Mouse (Mus musculus): ENCODE data around the gene Fbxw27. TPM values are rescaled to one million over a fixed set of nuclear protein-coding genes. Genes with fewer than 3 reads are reported as not detected.
A peak's percentile ranks its signal among the peaks of the same experiment; 100 is the strongest.
"Not testable (repeated sequence)": the region's sequence is repeated elsewhere in the genome, so short reads cannot be mapped to it uniquely, and the experiment has no call there.

Fbxw27 gene
- not detected in 2 replicates for polyA plus RNA-seq (2016; fragmentation: Nextera tagmentation; extraction: Ambion mirVana)

GRCm38 (mm10) chr9:109790570-109790969 lies at the start of gene Fbxw27:
Gene Fbxw27, minus strand, starts transcription at chr9:109790670.
- not testable (repeated sequence) for H3K27ac ChIP-seq (replicated peaks); DNase-seq (ENCODE audit: low spot score); H3K4me3 ChIP-seq; H3K36me3 ChIP-seq (replicated peaks); H3K27me3 ChIP-seq (replicated peaks; ENCODE audit: low read depth, poor library complexity, severe bottlenecking); H3K9me3 ChIP-seq; H3K4me1 ChIP-seq
- 81% methylated on average over 4 of the region's 4 CpGs for WGBS

GRCm38 (mm10) chr9:109833088-109833412 lies 42.6 kb upstream of the Fbxw27 start:
- peaks cover 51% of the 10 kb centered on the region for H3K36me3 ChIP-seq (replicated peaks)

GRCm38 (mm10) chr9:109832391-109833087 lies 42.1 kb upstream of the Fbxw27 start, which contains the start of gene Nme6:
Gene Nme6, plus strand, starts transcription at chr9:109832749.
- under 1% methylated on average over 32 of the region's 32 CpGs for WGBS
- Histone ChIP-seq H3K4me1 (peaks cover 13% of the 10 kb centered on the region), H3K27me3 (replicated peaks; ENCODE audit: low read depth, poor library complexity, severe bottlenecking) (no peaks in the 10 kb centered on the region), H3K27ac (replicated peaks) (peak within 1 kb of the TSS; percentile 91), H3K36me3 (replicated peaks) (peaks cover 46% of the 10 kb centered on the region), H3K9me3 (no peaks in the 10 kb centered on the region), H3K4me3 (peak within 1 kb of the TSS; percentile 78)
- peak; percentile 93 for DNase-seq (ENCODE audit: low spot score)

More at GRCm38 (mm10) chr9:109833088-109833412, 42.6 kb upstream of the Fbxw27 start:
- no peak for DNase-seq (ENCODE audit: low spot score)
- Histone ChIP-seq H3K9me3 (no peaks in the 10 kb centered on the region), H3K4me1 (peaks cover 13% of the 10 kb centered on the region), H3K4me3 (peak overlapping the region; percentile 78), H3K27me3 (replicated peaks; ENCODE audit: low read depth, poor library complexity, severe bottlenecking) (no peaks in the 10 kb centered on the region), H3K27ac (replicated peaks) (peak overlapping the region; percentile 91)
- 14% methylated on average over 6 of the region's 6 CpGs for WGBS

GRCm38 (mm10) chr9:109826181-109826580 lies 35.7 kb upstream of the Fbxw27 start:
- Histone ChIP-seq H3K27me3 (replicated peaks; ENCODE audit: low read depth, poor library complexity, severe bottlenecking) (no peaks in the 10 kb centered on the region), H3K4me1 (no peaks in the 10 kb centered on the region), H3K27ac (replicated peaks) (no peak overlapping the region), H3K36me3 (replicated peaks) (peaks cover 22% of the 10 kb centered on the region), H3K4me3 (no peak overlapping the region), H3K9me3 (no peaks in the 10 kb centered on the region)
- DNase-seq (ENCODE audit: low spot score): no peak
- WGBS: 75% methylated on average over 5 of the region's 5 CpGs

- H3K9me3 ChIP-seq: no peaks in the 10 kb centered on the region
- no peak overlapping the region for H3K4me3 ChIP-seq
- no peak overlapping the region for H3K27ac ChIP-seq (replicated peaks)
- H3K36me3 ChIP-seq (replicated peaks): peaks cover 18% of the 10 kb centered on the region
- H3K27me3 ChIP-seq (replicated peaks; ENCODE audit: low read depth, poor library complexity, severe bottlenecking): no peaks in the 10 kb centered on the region
- WGBS: 71% methylated on average over 4 of the region's 4 CpGs
- no peak for DNase-seq (ENCODE audit: low spot score)
- H3K4me1 ChIP-seq: no peaks in the 10 kb centered on the region
Observed at GRCm38 (mm10) chr9:109825739-109826138, 35.3 kb upstream of the Fbxw27 start.

GRCm38 (mm10) chr9:109816341-109816740 lies 25.9 kb upstream of the Fbxw27 start:
- DNase-seq (ENCODE audit: low spot score): no peak
- H3K27me3 ChIP-seq (replicated peaks; ENCODE audit: low read depth, poor library complexity, severe bottlenecking): no peaks in the 10 kb centered on the region
- 0 out of 2 replicates have a peak, but pooled peaks cover 3% of the 10 kb centered on the region for H3K4me1 ChIP-seq
- H3K27ac ChIP-seq (replicated peaks): no peak overlapping the region
- WGBS: 61% methylated on average over 6 of the region's 6 CpGs
- no peak overlapping the region for H3K4me3 ChIP-seq
- no peaks in the 10 kb centered on the region for H3K9me3 ChIP-seq
- H3K36me3 ChIP-seq (replicated peaks): no peaks in the 10 kb centered on the region

GRCm38 (mm10) chr9:109813424-109813823 lies 23.0 kb upstream of the Fbxw27 start:
- Histone ChIP-seq H3K4me3 (no peak overlapping the region), H3K9me3 (no peaks in the 10 kb centered on the region), H3K27me3 (replicated peaks; ENCODE audit: low read depth, poor library complexity, severe bottlenecking) (no peaks in the 10 kb centered on the region), H3K27ac (replicated peaks) (no peak overlapping the region), H3K36me3 (replicated peaks) (no peaks in the 10 kb centered on the region), H3K4me1 (0 out of 2 replicates have a peak, but pooled peaks cover 3% of the 10 kb centered on the region)
- 61% methylated on average over 7 of the region's 7 CpGs for WGBS
- no peak for DNase-seq (ENCODE audit: low spot score)

- 70% methylated on average over 1 of the region's 1 CpGs for WGBS
- H3K9me3 ChIP-seq: no peaks in the 10 kb centered on the region
- H3K36me3 ChIP-seq (replicated peaks): no peaks in the 10 kb centered on the region
- H3K27me3 ChIP-seq (replicated peaks; ENCODE audit: low read depth, poor library complexity, severe bottlenecking): no peaks in the 10 kb centered on the region
- 0 out of 2 replicates have a peak, but pooled peaks cover 3% of the 10 kb centered on the region for H3K4me1 ChIP-seq
- no peak within 1 kb of the TSS for H3K4me3 ChIP-seq
- no peak for DNase-seq (ENCODE audit: low spot score)
- H3K27ac ChIP-seq (replicated peaks): no peak within 1 kb of the TSS
Observed at GRCm38 (mm10) chr9:109811980-109812379, 21.5 kb upstream of the Fbxw27 start, which contains the start of gene Spink8. Gene Spink8, plus strand, starts transcription at chr9:109812280.

GRCm38 (mm10) chr9:109807898-109808297 lies 17.4 kb upstream of the Fbxw27 start:
- Histone ChIP-seq H3K4me1 (no peaks in the 10 kb centered on the region), H3K36me3 (replicated peaks) (no peaks in the 10 kb centered on the region), H3K27ac (replicated peaks) (no peak overlapping the region), H3K27me3 (replicated peaks; ENCODE audit: low read depth, poor library complexity, severe bottlenecking) (no peaks in the 10 kb centered on the region), H3K9me3 (no peaks in the 10 kb centered on the region), H3K4me3 (no peak overlapping the region)
- no peak for DNase-seq (ENCODE audit: low spot score)
- 55% methylated on average over 3 of the region's 3 CpGs for WGBS

GRCm38 (mm10) chr9:109806695-109807293 lies 16.3 kb upstream of the Fbxw27 start:
- no peaks in the 10 kb centered on the region for H3K36me3 ChIP-seq (replicated peaks)
- H3K9me3 ChIP-seq: no peaks in the 10 kb centered on the region
- no peak overlapping the region for H3K4me3 ChIP-seq
- no peak for DNase-seq (ENCODE audit: low spot score)
- no peak overlapping the region for H3K27ac ChIP-seq (replicated peaks)
- no peaks in the 10 kb centered on the region for H3K4me1 ChIP-seq
- 89% methylated on average over 2 of the region's 2 CpGs for WGBS
- H3K27me3 ChIP-seq (replicated peaks; ENCODE audit: low read depth, poor library complexity, severe bottlenecking): no peaks in the 10 kb centered on the region

- DNase-seq (ENCODE audit: low spot score): no peak
- no peak overlapping the region for H3K4me3 ChIP-seq
- H3K4me1 ChIP-seq: no peaks in the 10 kb centered on the region
- H3K27me3 ChIP-seq (replicated peaks; ENCODE audit: low read depth, poor library complexity, severe bottlenecking): no peaks in the 10 kb centered on the region
- no peak overlapping the region for H3K27ac ChIP-seq (replicated peaks)
- no peaks in the 10 kb centered on the region for H3K36me3 ChIP-seq (replicated peaks)
- H3K9me3 ChIP-seq: no peaks in the 10 kb centered on the region
- 56% methylated on average over 1 of the region's 1 CpGs for WGBS
Observed at GRCm38 (mm10) chr9:109806260-109806659, 15.8 kb upstream of the Fbxw27 start.

- H3K4me1 ChIP-seq; DNase-seq (ENCODE audit: low spot score); H3K4me3 ChIP-seq; H3K27ac ChIP-seq (replicated peaks); H3K27me3 ChIP-seq (replicated peaks; ENCODE audit: low read depth, poor library complexity, severe bottlenecking); H3K36me3 ChIP-seq (replicated peaks); H3K9me3 ChIP-seq: not testable (repeated sequence)
- WGBS: 89% methylated on average over 2 of the region's 2 CpGs
Observed at GRCm38 (mm10) chr9:109805596-109805995, 15.1 kb upstream of the Fbxw27 start.

- WGBS: 83% methylated on average over 1 of the region's 1 CpGs
- no peak overlapping the region for H3K27ac ChIP-seq (replicated peaks)
- no peaks in the 10 kb centered on the region for H3K4me1 ChIP-seq
- H3K27me3 ChIP-seq (replicated peaks; ENCODE audit: low read depth, poor library complexity, severe bottlenecking): no peaks in the 10 kb centered on the region
- H3K9me3 ChIP-seq: no peaks in the 10 kb centered on the region
- H3K36me3 ChIP-seq (replicated peaks): no peaks in the 10 kb centered on the region
- peak; percentile 30 for DNase-seq (ENCODE audit: low spot score)
- H3K4me3 ChIP-seq: no peak overlapping the region
Observed at GRCm38 (mm10) chr9:109798051-109798450, 7.6 kb upstream of the Fbxw27 start.

Measured in embryonic facial prominence, embryonic 10.5 days (tissue).